Mouse (Mus musculus) G1E-ER4 (cell line): ENCODE data around the gene Stra6l. TPM values are rescaled to one million over a fixed set of nuclear protein-coding genes. Genes with fewer than 3 reads are reported as not detected.

ENCODE experiments used
- GATA1 ChIP-seq: IDR thresholded peaks from one replicate; pipeline ENCODE4 v1.8.0; 2012; ENCODE audit warnings: low read length, inconsistent platforms
- polyA plus RNA-seq: library from polyadenylated mRNA; stranded (reverse); fragments of >175 nt; gene quantifications from 2 replicates; pipeline ENCODE4 v1.2.3, GENCODE M21; 2012

The Stra6l gene
- polyA plus RNA-seq, 1 experiment: not detected

- no peak for TF ChIP-seq GATA1
Observed at GRCm38 (mm10) chr4:45826275-45827040, 22.0 kb upstream of the Stra6l start, which contains the start of gene Igfbpl1. Gene Igfbpl1, minus strand, starts transcription at chr4:45826923.

GRCm38 (mm10) chr4:45829907-45830759 lies 18.3 kb upstream of the Stra6l start:
- TF ChIP-seq GATA1: no peak

DNA sequence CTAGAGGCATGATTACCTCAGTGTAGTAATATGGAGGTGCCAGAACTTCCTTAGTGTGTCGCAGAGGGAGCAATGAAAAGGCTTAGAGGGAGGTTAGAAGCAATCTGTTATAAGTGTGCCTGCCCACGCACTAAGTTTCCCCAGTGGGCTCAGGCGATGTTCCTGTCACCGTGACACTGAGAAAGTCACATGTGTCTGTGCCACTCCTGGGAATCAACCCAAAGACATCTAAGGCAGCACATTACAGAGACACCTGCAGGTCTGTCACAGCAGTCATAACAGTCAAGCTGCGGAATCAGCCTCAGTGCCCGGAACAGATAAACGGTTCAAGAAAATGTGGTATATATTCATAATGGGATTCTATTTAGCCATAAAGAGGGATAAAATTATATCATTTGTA lies 16.5 kb upstream of the Stra6l start:
- no peak for TF ChIP-seq GATA1

DNA sequence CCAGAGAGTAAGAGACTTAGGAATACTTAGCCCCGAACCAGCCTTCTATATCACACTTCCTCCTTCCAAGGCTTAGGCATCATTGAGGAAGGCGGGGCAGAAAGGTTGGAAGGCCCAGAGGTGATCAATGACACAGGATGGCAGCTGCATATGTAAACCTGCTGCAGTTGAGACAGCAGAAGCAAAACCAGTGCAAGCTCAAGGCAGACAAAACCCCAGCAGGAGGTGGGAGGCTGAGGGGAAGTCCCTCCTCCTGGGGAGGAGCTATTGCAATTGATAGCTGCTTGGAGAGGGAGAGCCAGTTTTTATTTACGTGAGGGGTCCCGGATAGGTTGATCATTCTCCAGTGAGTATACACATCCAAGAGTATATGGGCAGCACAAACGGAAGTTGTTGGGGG lies 15.0 kb upstream of the Stra6l start:
- no peak for TF ChIP-seq GATA1

DNA sequence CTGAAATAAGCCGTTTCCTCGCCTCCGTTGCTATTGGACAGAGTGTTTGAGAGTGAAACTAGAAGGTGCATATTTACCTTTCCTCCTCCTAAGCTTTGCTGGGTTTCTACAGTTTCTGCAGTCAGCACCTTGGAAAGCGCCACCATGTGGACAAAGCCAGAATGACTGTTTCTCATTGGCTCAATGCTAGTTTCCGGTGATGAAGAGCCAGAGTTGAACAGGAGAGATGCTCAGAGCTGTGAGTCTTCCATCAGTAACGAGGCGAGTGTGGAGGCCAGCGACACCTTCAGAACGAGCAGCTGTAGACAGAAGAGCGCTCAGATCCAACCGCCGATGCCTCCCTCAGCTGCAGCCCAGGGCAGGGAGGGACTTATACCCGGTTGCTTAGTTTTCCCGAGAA lies 4.1 kb upstream of the Stra6l start:
- no peak for TF ChIP-seq GATA1

DNA sequence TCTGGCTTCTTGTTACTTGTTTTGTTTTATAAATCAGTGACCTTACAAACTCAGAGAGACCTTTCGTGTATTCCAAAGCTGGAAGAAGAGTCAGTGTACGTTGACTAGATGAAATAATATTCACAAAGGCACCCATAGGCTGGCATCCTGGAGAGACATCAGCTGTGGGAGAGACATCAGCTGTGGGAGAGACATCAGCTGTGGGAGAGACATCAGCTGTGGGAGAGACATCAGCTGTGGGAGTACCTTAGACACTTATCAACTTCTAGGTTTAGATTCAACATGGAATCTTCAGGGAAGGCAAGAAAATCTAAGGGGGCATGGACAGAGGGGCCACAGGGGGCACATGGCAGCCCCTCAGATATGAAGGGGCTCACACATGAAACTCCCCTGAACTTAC lies 2.2 kb upstream of the Stra6l start:
- TF ChIP-seq GATA1: no peak

GRCm38 (mm10) chr4:45848825-45849156 lies 327 bp downstream of the Stra6l start:
- TF ChIP-seq GATA1: no peak

- no peak for TF ChIP-seq GATA1
Observed at GRCm38 (mm10) chr4:45849419-45849818, 955 bp downstream of the Stra6l start.

DNA sequence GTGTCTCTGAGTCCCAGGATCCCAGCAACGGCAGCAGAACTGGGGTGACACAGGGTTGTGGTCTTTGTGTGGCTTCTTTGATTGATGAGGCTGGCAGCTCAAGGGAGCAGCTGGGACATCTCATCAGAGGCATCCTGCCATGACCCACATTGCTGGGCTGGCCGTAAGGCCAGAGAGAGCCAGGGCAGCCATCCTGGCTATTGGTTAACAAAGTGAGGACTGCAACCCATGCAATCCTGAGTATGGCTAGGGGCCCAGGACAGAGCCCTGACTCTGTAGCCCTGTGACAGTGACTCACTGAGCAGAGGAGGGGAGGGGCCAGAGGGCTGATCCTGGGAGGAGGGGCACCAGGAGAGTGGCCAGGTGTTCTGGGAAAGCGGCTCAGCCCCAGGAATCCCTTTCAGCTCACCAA lies 3.2 kb downstream of the Stra6l start:
- no peak for TF ChIP-seq GATA1

DNA sequence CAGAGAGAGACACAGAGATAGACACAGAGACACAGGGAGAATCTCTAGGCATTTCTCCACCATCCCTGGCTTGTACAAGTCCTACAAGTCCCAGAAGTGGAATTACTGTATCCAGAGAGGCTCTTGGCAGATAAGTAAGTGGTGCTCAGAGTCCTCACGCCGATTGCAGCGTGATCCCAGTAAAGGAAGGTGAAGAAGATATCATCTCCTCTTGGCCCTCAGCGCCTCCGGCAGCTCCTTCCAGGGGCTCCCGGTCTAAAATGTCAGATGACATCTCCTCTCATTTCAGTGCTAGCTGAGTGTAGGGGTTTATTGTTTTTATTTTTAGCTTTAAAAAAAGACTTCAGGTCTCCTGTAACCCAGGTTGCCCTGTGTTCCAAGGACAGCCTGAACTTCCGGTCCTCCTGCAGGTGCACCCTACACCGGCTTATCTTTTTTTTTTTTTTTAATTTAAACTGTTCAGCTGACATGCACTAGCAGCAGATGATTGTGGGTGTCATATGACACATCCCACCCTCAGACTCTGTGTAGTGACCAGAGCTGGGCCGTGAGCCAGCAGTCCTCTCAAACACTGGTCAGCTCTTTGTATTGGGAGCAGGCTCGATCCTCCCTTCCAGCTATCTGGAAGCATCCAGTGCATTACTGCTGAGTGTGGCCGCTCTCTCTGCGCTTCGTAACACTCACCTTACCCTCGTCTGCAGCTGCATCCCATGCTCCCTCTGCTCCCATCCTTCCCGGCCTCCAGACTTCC lies 5.2 kb downstream of the Stra6l start:
- no peak for TF ChIP-seq GATA1

DNA sequence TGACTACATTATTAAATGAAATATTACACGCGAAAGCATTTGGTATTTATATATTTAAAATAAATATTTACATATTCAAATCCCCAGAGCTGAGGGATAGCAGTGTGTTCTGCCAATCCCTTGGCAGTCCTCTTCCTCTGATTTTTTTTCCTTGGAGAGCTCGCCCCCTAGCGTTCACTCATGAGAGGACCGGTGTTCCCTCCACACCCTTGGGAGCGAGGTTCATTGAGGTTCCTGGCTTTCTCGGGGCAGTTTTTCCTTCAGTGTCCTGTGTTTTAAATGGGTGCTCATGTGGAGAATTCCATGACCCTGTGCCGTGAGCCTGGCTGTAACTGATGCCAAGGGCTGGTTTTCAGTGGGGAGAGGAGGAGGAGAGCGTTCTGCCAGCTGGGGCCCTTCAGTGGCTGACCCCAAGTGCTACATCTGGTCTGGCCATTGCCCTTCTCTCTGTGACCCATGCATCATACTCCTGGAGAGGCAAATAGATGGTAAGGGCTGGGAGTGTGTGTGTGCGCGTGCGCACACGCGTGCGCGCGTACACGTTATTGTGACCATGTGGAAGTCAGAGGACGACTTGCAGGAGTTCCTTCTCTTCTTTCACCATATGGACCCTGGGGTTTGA lies 7.5 kb downstream of the Stra6l start:
- no peak for TF ChIP-seq GATA1

- no peak for TF ChIP-seq GATA1
Observed at GRCm38 (mm10) chr4:45861160-45861559, 12.7 kb downstream of the Stra6l start.

- TF ChIP-seq GATA1: no peak
Observed at GRCm38 (mm10) chr4:45867416-45867815, 19.0 kb downstream of the Stra6l start.

DNA sequence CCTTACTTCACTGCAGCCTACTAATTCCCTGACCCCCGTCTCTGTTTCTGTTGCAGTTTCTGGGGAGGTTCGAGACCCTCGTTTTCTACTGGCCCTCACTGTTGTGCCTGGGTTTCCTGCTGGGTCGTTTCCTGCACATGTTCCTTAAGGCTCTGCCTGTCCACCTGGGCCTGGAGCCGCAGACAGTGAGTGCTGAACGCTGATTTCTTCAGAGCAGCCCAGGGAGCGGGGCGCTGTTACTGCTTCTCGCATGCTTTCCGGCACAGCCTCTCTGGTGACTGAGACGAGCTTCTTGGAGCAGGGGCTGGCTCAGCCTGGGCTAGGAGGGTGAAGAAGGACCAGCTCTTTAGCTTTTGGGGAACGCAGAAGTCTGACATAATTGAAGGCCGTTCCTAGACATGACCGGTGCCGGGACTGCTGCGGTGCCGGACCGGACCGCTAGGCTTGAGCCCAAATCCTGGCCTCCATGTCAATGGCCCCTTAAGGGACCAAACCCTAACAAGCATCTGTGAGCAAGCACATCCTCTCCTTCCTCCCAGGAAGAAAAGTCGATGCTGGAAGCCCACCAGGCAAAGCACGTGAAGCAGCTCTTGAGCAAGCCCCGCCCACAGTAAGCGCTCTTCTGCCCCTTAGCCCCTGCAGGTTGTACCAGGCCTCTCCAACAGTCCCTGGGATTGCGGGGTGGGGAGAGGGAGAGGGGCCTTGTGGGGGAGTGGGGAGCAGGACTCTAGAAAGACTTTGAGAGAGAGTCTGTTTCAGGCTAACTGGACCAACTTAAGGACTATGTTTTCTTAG lies 20.8 kb downstream of the Stra6l start:
- TF ChIP-seq GATA1: no peak

GRCm38 (mm10) chr4:45872147-45872546 lies 23.7 kb downstream of the Stra6l start:
- no peak for TF ChIP-seq GATA1
